Mouse (Mus musculus) forebrain, embryonic 13.5 days (tissue): ENCODE results near the gene Ak2. TPM values are rescaled to one million over a fixed set of nuclear protein-coding genes. Genes with fewer than 3 reads are reported as not detected.

ENCODE experiments used
- ATAC-seq: fragments of 200-750 bp; cut with Nextera tagmentation; 2 replicates; pipeline ENCODE4 v1.8.0; 2017
- H3K27ac ChIP-seq: fragments of 300-500 bp; sonication (generic); 2 replicates; pipeline ENCODE4 v1.5.1; 2015; ENCODE audit warnings: inconsistent platforms, mild to moderate bottlenecking, moderate library complexity
- H3K27me3 ChIP-seq: fragments of 300-500 bp; sonication (generic); 2 replicates; pipeline ENCODE4 v1.6.1; 2015; ENCODE audit warnings: mild to moderate bottlenecking, inconsistent platforms
- H3K36me3 ChIP-seq: fragments of 300-500 bp; sonication (generic); 2 replicates; pipeline ENCODE4 v1.6.1; 2015; ENCODE audit warnings: mild to moderate bottlenecking, inconsistent platforms; ENCODE audit not compliant: poor library complexity, severe bottlenecking
- H3K4me1 ChIP-seq: fragments of 300-500 bp; sonication (generic); 2 replicates; pipeline ENCODE4 v1.6.1; 2015; ENCODE audit warnings: inconsistent platforms
- H3K4me2 ChIP-seq: fragments of 300-500 bp; sonication (generic); 2 replicates; pipeline ENCODE4 v1.6.1; 2015; ENCODE audit warnings: inconsistent platforms, mild to moderate bottlenecking, moderate library complexity
- H3K4me3 ChIP-seq: fragments of 300-500 bp; sonication (generic); 2 replicates; pipeline ENCODE4 v1.5.1; 2015; ENCODE audit warnings: mild to moderate bottlenecking, inconsistent platforms
- H3K9ac ChIP-seq: fragments of 300-500 bp; sonication (generic); 2 replicates; pipeline ENCODE4 v1.6.1; 2015; ENCODE audit warnings: mild to moderate bottlenecking, inconsistent platforms
- H3K9me3 ChIP-seq: fragments of 300-500 bp; sonication (generic); replicated peaks from 2 replicates; pipeline ENCODE4 v1.6.1; 2016; ENCODE audit warnings: inconsistent platforms
- WGBS: fragments of 180-500 bp; shearing (Covaris S2); methylation state at CpG from one replicate; pipeline ENCODE4 v1.1.7; 2015; 5-methylcytosine and 5-hydroxymethylcytosine counted together
- polyA plus RNA-seq: library from polyadenylated mRNA; unstranded; fragments of >200 nt; fragmentation: Nextera tagmentation; extraction: Ambion mirVana; gene quantifications from 2 replicates; pipeline ENCODE4 v1.2.1, GENCODE M21; 2015

Gene Ak2
- polyA plus RNA-seq, 1 experiment from 2014 or later: 155 TPM

DNA sequence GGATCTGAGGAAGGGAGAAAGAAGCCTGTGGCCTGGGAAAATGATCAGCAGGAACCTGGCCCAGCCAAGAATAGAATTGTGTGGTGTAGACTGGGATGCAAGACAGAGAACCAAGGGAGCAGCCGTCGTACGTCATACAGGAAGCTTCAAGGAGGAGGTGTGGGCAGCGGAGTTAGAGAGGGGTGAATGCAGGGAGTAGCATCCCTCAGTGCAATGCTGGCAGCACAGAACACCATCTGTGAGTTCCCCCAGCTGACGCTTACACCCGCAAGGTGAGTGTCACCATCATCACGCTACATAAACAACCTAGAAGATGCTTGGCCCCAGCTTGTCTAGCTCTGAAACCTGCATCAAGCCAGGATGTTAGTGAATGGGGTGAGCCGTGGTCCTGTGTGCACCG lies 28.0 kb downstream of the Ak2 start:
- 80% methylated on average over 9 of the region's 9 CpGs for WGBS
- no peak for ATAC-seq
- H3K9ac ChIP-seq: no peak overlapping the region
- no peaks in the 10 kb centered on the region for H3K9me3 ChIP-seq
- peaks cover 16% of the 10 kb centered on the region for H3K4me1 ChIP-seq
- no peaks in the 10 kb centered on the region for H3K27me3 ChIP-seq
- no peak overlapping the region for H3K27ac ChIP-seq
- no peak overlapping the region for H3K4me2 ChIP-seq
- H3K36me3 ChIP-seq: no peaks in the 10 kb centered on the region
- no peak overlapping the region for H3K4me3 ChIP-seq

- no peak overlapping the region for H3K4me3 ChIP-seq
- peak overlapping the region; percentile 15; the same call in 1 of the 2 replicates for H3K27ac ChIP-seq
- H3K4me2 ChIP-seq: no peak overlapping the region
- H3K36me3 ChIP-seq: no peaks in the 10 kb centered on the region
- no peaks in the 10 kb centered on the region for H3K27me3 ChIP-seq
- H3K4me1 ChIP-seq: peaks cover 16% of the 10 kb centered on the region
- H3K9ac ChIP-seq: no peak overlapping the region
- WGBS: 44% methylated on average over 6 of the region's 6 CpGs
- no peaks in the 10 kb centered on the region for H3K9me3 ChIP-seq
- peak; percentile 50; the same call in 1 of the 2 replicates for ATAC-seq
These were observed 28.7 kb downstream of the Ak2 start for GRCm38 (mm10) chr4:129020454-129020853.

DNA sequence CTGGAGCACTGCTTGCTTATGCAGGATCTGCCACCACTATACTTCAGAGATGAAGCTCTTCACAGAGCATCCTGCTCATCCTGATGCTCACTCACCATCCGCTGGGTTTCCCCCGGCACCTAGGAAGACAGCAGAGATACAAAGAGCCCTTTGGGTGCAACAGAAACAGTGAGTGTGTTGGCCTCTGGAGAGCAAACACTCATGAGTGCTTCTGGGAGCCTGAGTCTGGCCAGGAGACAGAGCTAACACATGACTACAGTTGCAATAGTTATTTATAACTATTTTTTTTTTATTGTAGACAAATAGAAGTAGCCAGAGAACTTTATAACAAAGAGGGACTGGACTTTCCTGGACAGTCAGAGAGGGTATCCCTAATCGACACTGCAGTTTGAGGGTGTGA lies 29.7 kb downstream of the Ak2 start:
- WGBS: 94% methylated on average over 3 of the region's 3 CpGs
- no peaks in the 10 kb centered on the region for H3K27me3 ChIP-seq
- no peaks in the 10 kb centered on the region for H3K36me3 ChIP-seq
- no peak overlapping the region for H3K9ac ChIP-seq
- H3K4me1 ChIP-seq: peaks cover 16% of the 10 kb centered on the region
- no peaks in the 10 kb centered on the region for H3K9me3 ChIP-seq
- no peak overlapping the region for H3K4me2 ChIP-seq
- no peak for ATAC-seq
- no peak overlapping the region for H3K27ac ChIP-seq
- no peak overlapping the region for H3K4me3 ChIP-seq

DNA sequence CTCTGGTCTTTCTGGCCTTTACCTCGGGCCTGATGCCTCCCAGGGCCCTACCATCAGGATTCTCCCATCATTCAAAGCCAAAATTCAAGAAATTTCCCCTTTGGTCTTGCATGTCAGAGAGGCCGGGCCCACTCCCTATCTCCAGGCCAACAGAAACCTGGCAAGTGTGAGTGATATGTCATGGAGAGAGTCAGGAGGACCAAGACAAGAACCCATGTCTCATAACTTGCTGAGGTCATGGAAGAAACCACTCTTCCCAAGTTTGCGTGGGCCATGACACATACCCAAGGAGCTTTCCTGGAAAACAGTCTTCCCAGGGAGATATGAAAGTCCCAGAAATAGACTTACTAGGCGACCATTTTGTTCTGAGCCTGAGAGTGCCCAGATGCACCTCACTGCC lies 30.1 kb downstream of the Ak2 start:
- no peaks in the 10 kb centered on the region for H3K27me3 ChIP-seq
- no peaks in the 10 kb centered on the region for H3K36me3 ChIP-seq
- H3K9me3 ChIP-seq: no peaks in the 10 kb centered on the region
- H3K27ac ChIP-seq: no peak overlapping the region
- no peak for ATAC-seq
- H3K4me2 ChIP-seq: no peak overlapping the region
- no peak overlapping the region for H3K4me3 ChIP-seq
- peaks cover 16% of the 10 kb centered on the region for H3K4me1 ChIP-seq
- H3K9ac ChIP-seq: no peak overlapping the region
- WGBS: 78% methylated on average over 4 of the region's 4 CpGs

- Histone ChIP-seq H3K4me3 (no peak overlapping the region), H3K36me3 (no peaks in the 10 kb centered on the region), H3K4me1 (peaks cover 16% of the 10 kb centered on the region), H3K27me3 (no peaks in the 10 kb centered on the region), H3K9ac (no peak overlapping the region), H3K4me2 (no peak overlapping the region), H3K9me3 (no peaks in the 10 kb centered on the region), H3K27ac (no peak overlapping the region)
- no peak for ATAC-seq
- 80% methylated on average over 6 of the region's 6 CpGs for WGBS
These were observed 32.1 kb downstream of the Ak2 start for GRCm38 (mm10) chr4:129023884-129024283.

DNA sequence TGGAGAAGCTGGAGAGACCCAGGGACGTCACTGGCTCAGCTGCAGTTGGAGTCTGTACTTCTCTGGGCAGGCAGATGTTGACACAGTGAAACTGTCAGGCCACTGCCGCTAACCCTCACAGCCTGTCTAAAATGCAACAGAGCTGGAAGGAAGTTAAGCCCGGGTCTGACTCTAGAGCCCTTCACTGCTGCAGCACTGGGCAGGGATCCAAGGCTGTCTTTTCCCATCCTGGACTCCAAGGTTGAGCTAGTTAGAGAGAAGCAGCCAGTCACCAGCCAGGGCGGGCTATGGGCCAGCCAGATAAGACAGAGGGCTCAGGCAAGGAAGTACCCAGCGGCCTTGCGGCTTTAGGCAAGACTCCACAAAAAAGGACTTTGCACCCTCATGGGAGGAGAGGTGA lies 33.0 kb downstream of the Ak2 start:
- ATAC-seq: no peak
- no peaks in the 10 kb centered on the region for H3K9me3 ChIP-seq
- no peak overlapping the region for H3K4me3 ChIP-seq
- H3K4me2 ChIP-seq: no peak overlapping the region
- no peak overlapping the region for H3K9ac ChIP-seq
- no peaks in the 10 kb centered on the region for H3K27me3 ChIP-seq
- H3K36me3 ChIP-seq: no peaks in the 10 kb centered on the region
- whole genome bisulfite sequencing: 75% methylated on average over 6 of the region's 6 CpGs
- H3K4me1 ChIP-seq: peaks cover 11% of the 10 kb centered on the region
- no peak overlapping the region; the same call in 1 of the 2 replicates for H3K27ac ChIP-seq

- Histone ChIP-seq H3K4me2 (no peak overlapping the region), H3K9ac (no peak overlapping the region), H3K4me3 (no peak overlapping the region), H3K27me3 (no peaks in the 10 kb centered on the region), H3K36me3 (no peaks in the 10 kb centered on the region), H3K9me3 (no peaks in the 10 kb centered on the region), H3K27ac (no peak overlapping the region), H3K4me1 (peaks cover 2% of the 10 kb centered on the region)
- 95% methylated on average over 3 of the region's 3 CpGs for WGBS
- ATAC-seq: no peak
These were observed 33.9 kb downstream of the Ak2 start for GRCm38 (mm10) chr4:129025707-129026106.

DNA sequence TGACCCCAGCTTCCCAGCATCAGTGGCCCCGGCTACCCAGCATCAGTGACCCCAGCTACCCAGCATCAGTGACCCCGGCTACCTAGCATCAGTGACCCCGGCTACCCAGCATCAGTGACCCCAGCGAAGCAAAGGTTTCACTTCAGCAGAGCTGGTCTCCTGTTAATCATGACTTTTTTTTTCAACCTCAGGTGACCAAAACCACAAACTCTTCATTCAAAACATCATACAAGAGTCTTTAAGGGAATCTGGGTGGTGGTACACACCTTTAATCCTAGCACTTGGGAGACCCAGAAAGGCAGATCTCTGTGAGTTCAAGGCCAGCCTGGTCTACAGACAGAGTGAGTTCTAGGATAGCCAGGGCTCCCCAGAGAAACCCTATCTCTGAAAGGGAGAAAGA lies 39.0 kb downstream of the Ak2 start:
- H3K9ac ChIP-seq: no peak overlapping the region
- H3K4me2 ChIP-seq: no peak overlapping the region
- H3K9me3 ChIP-seq: no peaks in the 10 kb centered on the region
- no peaks in the 10 kb centered on the region for H3K36me3 ChIP-seq
- 0 out of 2 replicates have a peak, but pooled peaks cover 6% of the 10 kb centered on the region for H3K27me3 ChIP-seq
- H3K27ac ChIP-seq: no peak overlapping the region
- 88% methylated on average over 4 of the region's 4 CpGs for WGBS
- no peak overlapping the region for H3K4me3 ChIP-seq
- ATAC-seq: no peak
- H3K4me1 ChIP-seq: peaks cover 8% of the 10 kb centered on the region

DNA sequence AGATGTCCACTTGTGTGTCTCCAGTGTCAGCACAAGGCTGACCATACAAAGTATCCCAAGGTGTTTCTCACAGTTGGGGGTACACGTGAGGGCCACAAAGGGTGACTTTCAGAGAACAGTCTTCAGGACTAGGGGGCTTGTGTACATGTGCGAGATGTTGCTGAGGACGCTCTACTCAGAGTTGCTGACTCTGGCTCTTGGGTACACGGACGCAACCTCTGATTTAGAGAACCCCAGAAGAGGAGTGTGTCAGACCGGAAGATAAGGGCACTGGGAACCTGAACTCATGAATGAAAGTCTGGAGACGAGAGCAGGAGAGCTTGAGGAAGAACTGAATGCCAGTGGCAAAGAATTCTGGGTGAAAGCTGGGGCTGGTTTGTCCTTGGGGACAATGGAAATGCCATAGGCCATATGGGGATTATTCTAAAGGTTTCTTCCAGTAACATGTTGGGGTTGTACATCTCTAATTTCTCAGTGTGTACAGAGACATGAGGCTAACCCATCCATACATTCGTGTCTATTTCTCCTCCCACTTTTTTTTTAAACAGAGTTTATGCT lies 39.7 kb downstream of the Ak2 start:
- Histone ChIP-seq H3K27me3 (0 out of 2 replicates have a peak, but pooled peaks cover 6% of the 10 kb centered on the region), H3K4me2 (no peak overlapping the region), H3K4me1 (peaks cover 8% of the 10 kb centered on the region), H3K36me3 (no peaks in the 10 kb centered on the region), H3K9me3 (no peaks in the 10 kb centered on the region), H3K9ac (no peak overlapping the region), H3K4me3 (no peak overlapping the region), H3K27ac (no peak overlapping the region)
- ATAC-seq: no peak
- WGBS: 83% methylated on average over 8 of the region's 8 CpGs

- Histone ChIP-seq H3K27me3 (0 out of 2 replicates have a peak, but pooled peaks cover 6% of the 10 kb centered on the region), H3K36me3 (no peaks in the 10 kb centered on the region), H3K4me3 (no peak overlapping the region), H3K9me3 (no peaks in the 10 kb centered on the region), H3K9ac (no peak overlapping the region), H3K4me1 (peaks cover 8% of the 10 kb centered on the region), H3K27ac (no peak overlapping the region), H3K4me2 (no peak overlapping the region)
- no peak for ATAC-seq
- 84% methylated on average over 11 of the region's 11 CpGs for WGBS
These were observed 40.6 kb downstream of the Ak2 start for GRCm38 (mm10) chr4:129032133-129032962.

DNA sequence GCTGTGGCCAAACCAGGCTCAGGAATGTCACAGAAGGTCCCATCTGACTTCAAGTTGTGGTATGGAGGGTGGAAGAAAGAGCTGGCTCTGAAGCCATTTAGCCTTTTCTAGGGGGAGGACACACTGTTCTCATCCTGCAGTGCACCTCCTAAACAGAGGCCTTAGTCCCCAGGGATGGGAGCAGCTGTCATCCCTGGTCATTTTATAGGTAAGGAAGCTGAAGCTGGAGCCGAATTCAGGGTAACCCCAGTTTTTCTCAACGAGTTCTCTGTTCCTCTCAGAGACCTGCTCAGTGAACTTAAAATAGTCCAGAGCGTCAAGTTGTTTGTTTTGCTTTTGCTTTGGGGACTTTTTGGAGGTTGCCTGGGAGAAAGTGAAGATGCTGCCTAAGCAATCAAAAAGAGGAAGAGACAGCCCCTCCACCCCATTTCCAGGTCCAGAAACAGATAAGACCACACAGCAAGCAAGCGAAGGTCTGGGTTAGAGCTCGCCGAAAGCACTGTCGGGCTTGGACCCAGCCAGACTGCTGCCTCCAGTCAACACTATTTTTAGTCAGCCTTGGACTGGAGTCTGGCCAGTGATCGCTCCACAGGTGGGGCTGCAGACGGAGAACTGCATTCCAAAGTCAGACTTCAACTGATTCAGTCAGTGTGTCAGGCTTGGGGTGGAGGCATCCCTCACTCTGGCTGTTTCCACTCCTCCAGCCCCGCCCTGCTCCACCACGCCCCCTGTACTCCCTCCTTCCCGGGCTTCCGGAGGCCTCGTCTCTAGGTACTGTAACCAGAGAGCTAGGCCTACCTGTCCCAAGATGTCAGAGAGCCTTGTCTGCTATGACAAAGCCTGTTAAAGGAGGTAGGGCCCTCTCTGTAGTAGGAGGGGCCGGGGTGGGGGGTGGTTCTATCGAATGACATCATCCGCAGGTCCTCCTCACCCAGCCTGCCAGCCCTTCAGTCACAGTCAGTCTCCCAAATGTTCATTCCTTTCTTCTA lies 41.5 kb downstream of the Ak2 start:
- 34% methylated on average over 17 of the region's 17 CpGs for WGBS
- Histone ChIP-seq H3K9me3 (no peaks in the 10 kb centered on the region), H3K4me2 (no peak overlapping the region), H3K27me3 (0 out of 2 replicates have a peak, but pooled peaks cover 6% of the 10 kb centered on the region), H3K36me3 (no peaks in the 10 kb centered on the region), H3K4me1 (peaks cover 8% of the 10 kb centered on the region), H3K9ac (no peak overlapping the region), H3K27ac (no peak overlapping the region), H3K4me3 (no peak overlapping the region)
- no peak for ATAC-seq

DNA sequence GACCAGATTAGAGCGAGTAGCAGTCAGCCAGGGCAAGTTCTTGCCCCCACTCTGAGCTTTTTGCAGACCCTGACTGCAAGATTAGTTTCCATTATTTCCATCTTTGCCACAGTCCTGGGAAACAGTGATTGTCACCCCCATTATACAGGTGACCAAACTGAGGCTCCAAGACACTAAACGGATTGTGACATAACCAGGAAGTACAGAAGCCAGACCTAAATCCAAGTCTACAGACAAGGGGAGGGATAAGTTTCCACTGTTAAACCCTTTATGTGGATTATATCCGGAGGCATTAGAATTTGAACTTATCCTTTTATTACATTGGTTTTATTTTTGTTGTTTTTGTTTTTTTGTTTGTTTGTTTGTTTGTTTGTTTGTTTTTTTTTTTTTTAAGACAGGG lies 42.5 kb downstream of the Ak2 start:
- ATAC-seq: no peak
- Histone ChIP-seq H3K36me3 (no peaks in the 10 kb centered on the region), H3K4me2 (no peak overlapping the region), H3K27me3 (0 out of 2 replicates have a peak, but pooled peaks cover 6% of the 10 kb centered on the region), H3K4me3 (no peak overlapping the region), H3K27ac (no peak overlapping the region), H3K9ac (no peak overlapping the region), H3K9me3 (no peaks in the 10 kb centered on the region), H3K4me1 (peaks cover 8% of the 10 kb centered on the region)
- WGBS: 91% methylated on average over 3 of the region's 3 CpGs
